Mouse (Mus musculus) adrenal gland, postnatal 4 days (tissue): Measurements from ENCODE around the gene Ecd. TPM values are rescaled to one million over a fixed set of nuclear protein-coding genes. Genes with fewer than 3 reads are reported as not detected.
A peak's percentile ranks its signal among the peaks of the same experiment; 100 is the strongest.
"Not testable (repeated sequence)": the region's sequence is repeated elsewhere in the genome, so short reads cannot be mapped to it uniquely, and the experiment has no call there.

Source experiments
- DNase-seq, 2 experiments: peaks; one replicate each; pipeline ENCODE4 v3.0.0; 2021 to 2022; ENCODE audit warnings: low spot score in 2 of 2, mixed read lengths in 2 of 2
- total RNA-seq, 2 experiments: library from RNA; stranded (reverse); gene quantifications; 2 replicates each; pipeline ENCODE4 v1.2.3; 2021

Gene Ecd
- total RNA-seq, 2 experiments from 2014 or later: 41.5 to 44.5 TPM

GRCm38 (mm10) chr14:20331316-20331715 lies 16.6 kb downstream of the Ecd start:
- no peak for DNase-seq

GRCm38 (mm10) chr14:20328474-20328873 lies 19.4 kb downstream of the Ecd start:
- no peak for DNase-seq

- DNase-seq: no peak
These were observed 23.7 kb downstream of the Ecd start for GRCm38 (mm10) chr14:20324196-20324595.

- peak in 1 of 2 experiments; percentile 16 for DNase-seq
These were observed 28.5 kb downstream of the Ecd start for GRCm38 (mm10) chr14:20319420-20319819.

- no peak for DNase-seq
These were observed 32.8 kb downstream of the Ecd start for GRCm38 (mm10) chr14:20315137-20315536.

- DNase-seq: not testable (repeated sequence)
These were observed 42.8 kb downstream of the Ecd start for GRCm38 (mm10) chr14:20305085-20305484.

- no peak for DNase-seq
These were observed 49.8 kb downstream of the Ecd start for GRCm38 (mm10) chr14:20298131-20298530.

GRCm38 (mm10) chr14:20297616-20298015 lies 50.3 kb downstream of the Ecd start:
- DNase-seq: no peak

- no peak for DNase-seq
These were observed 53.0 kb downstream of the Ecd start for GRCm38 (mm10) chr14:20294947-20295346.

- DNase-seq: peak; percentile 24 to 63
These were observed 53.6 kb downstream of the Ecd start, which contains the start of gene Nudt13 for GRCm38 (mm10) chr14:20294117-20294892. Gene Nudt13 (plus strand): TSS chr14:20294697.

- DNase-seq: no peak
These were observed 56.5 kb downstream of the Ecd start for GRCm38 (mm10) chr14:20291391-20291790.

Other genes starting within 250 kb of the Ecd start
- 1 to 10 TPM; 6.9 to 7.4 TPM for gene Saysd1, start 209.6 kb downstream of the Ecd start, total RNA-seq
- gene Kcnk5, start 166.3 kb downstream of the Ecd start, total RNA-seq: 1 to 10 TPM; 5.8 to 7.3 TPM
- gene Kcnk16, start 78.9 kb downstream of the Ecd start, total RNA-seq: 1 to 10 TPM in 1 of 2 experiments, under 1 TPM in 1; 0.14 to 3.5 TPM
- gene Nudt13, start 53.4 kb downstream of the Ecd start, total RNA-seq: 10 to 100 TPM; 32.8 to 44.5 TPM
- 10 to 100 TPM; 37.2 to 44.3 TPM for gene Fam149b, start within 50 bp of the Ecd start, total RNA-seq
- gene Dnajc9, start 40.8 kb upstream of the Ecd start, total RNA-seq: 10 to 100 TPM; 58.4 to 62.8 TPM
- gene Mrps16, start 45.5 kb upstream of the Ecd start, total RNA-seq: 10 to 100 TPM; 73.0 to 74.9 TPM
- 1 to 10 TPM; 1.7 to 5.2 TPM for gene Cfap70, start 104.1 kb upstream of the Ecd start, total RNA-seq
- 10 to 100 TPM; 81.0 to 81.8 TPM for gene Anxa7, start 132.0 kb upstream of the Ecd start, total RNA-seq
- gene Mss51, start 148.8 kb upstream of the Ecd start, total RNA-seq: 1 to 10 TPM; 2.2 to 2.6 TPM
- 10 to 100 TPM; 87.7 to 95.3 TPM for gene Ppp3cb, start 198.5 kb upstream of the Ecd start, total RNA-seq